Mouse (Mus musculus): ENCODE results near the gene Vbp1.

Vbp1 gene

GRCm38 (mm10) chrX:75514179-75514972, at the start of gene Vbp1:
TSS of gene Vbp1 (plus strand) at chrX:75514299.
- peak; percentile 95 for DNase-seq (ENCODE audit: low read depth, low spot score)

GRCm38 (mm10) chrX:75475182-75475644, 38.9 kb upstream of the Vbp1 start:
- DNase-seq (ENCODE audit: low read depth, low spot score): peak; percentile 25

- no peak for DNase-seq (ENCODE audit: low read depth, low spot score)
These were observed 24.2 kb upstream of the Vbp1 start for GRCm38 (mm10) chrX:75489886-75490285.

GRCm38 (mm10) chrX:75513787-75514178, 316 bp upstream of the Vbp1 start:
- DNase-seq (ENCODE audit: low read depth, low spot score): no peak

GRCm38 (mm10) chrX:75577582-75578324, 63.7 kb downstream of the Vbp1 start, which contains the start of gene Rab39b:
TSS of gene Rab39b (minus strand) at chrX:75578231.
- peak; percentile 39 for DNase-seq (ENCODE audit: low read depth, low spot score)

- no peak for DNase-seq (ENCODE audit: low read depth, low spot score)
These were observed 64.4 kb downstream of the Vbp1 start for GRCm38 (mm10) chrX:75578539-75578938.

Data from R1 (cell line).